Mouse (Mus musculus) intestine, postnatal 0 days (tissue): ENCODE measurements around the gene Sphk1. TPM values are rescaled to one million over a fixed set of nuclear protein-coding genes. Genes with fewer than 3 reads are reported as not detected.
"Not testable (repeated sequence)": the region's sequence is repeated elsewhere in the genome, so short reads cannot be mapped to it uniquely, and the experiment has no call there.

Source experiments
- ATAC-seq: fragments of 200-750 bp; cut with Nextera tagmentation; 2 replicates; pipeline ENCODE4 v1.8.0; 2017; ENCODE audit warnings: mild to moderate bottlenecking, moderate TSS enrichment, moderate library complexity
- H3K27ac ChIP-seq: fragments of 300-500 bp; sonication (generic); 2 replicates; pipeline ENCODE4 v1.5.1; 2014; ENCODE audit warnings: mild to moderate bottlenecking, low read depth, low read length, moderate library complexity
- H3K27me3 ChIP-seq: fragments of 300-500 bp; sonication (generic); replicated peaks from 2 replicates; pipeline ENCODE4 v1.6.1; 2014; ENCODE audit warnings: low read length, mixed read lengths; ENCODE audit not compliant: control insufficient read depth, insufficient read depth
- H3K36me3 ChIP-seq: fragments of 300-500 bp; sonication (generic); 2 replicates; pipeline ENCODE4 v1.6.1; 2014; ENCODE audit warnings: mild to moderate bottlenecking, moderate library complexity; ENCODE audit not compliant: control insufficient read depth, insufficient read depth
- H3K4me1 ChIP-seq: fragments of 300-500 bp; sonication (generic); replicated peaks from 2 replicates; pipeline ENCODE4 v1.6.1; 2014; ENCODE audit warnings: antibody characterized with exemption, low read length, mixed read lengths; ENCODE audit not compliant: control insufficient read depth, insufficient read depth
- H3K4me2 ChIP-seq: fragments of 300-500 bp; sonication (generic); replicated peaks from 2 replicates; pipeline ENCODE4 v1.6.1; 2014; ENCODE audit warnings: low read depth, mild to moderate bottlenecking, moderate library complexity
- H3K4me3 ChIP-seq: fragments of 300-500 bp; sonication (generic); 2 replicates; pipeline ENCODE4 v1.5.1; 2014; ENCODE audit warnings: low read depth, low read length
- H3K9ac ChIP-seq: fragments of 300-500 bp; sonication (generic); 2 replicates; pipeline ENCODE4 v1.6.1; 2014; ENCODE audit warnings: mild to moderate bottlenecking, low read depth, low read length
- H3K9me3 ChIP-seq: fragments of 300-500 bp; sonication (generic); 2 replicates; pipeline ENCODE4 v1.6.1; 2016; ENCODE audit warnings: mixed run types; ENCODE audit not compliant: control insufficient read depth
- CTCF ChIP-seq: sonication (generic); IDR thresholded peaks from 2 replicates; pipeline ENCODE4 v1.5.1; 2016; ENCODE audit warnings: low read depth, mild to moderate bottlenecking, control low read depth, antibody characterized with exemption, moderate library complexity
- WGBS: fragments of 180-500 bp; shearing (Covaris S2); extraction: QIAGEN DNeasy Blood & Tissue Kit; methylation state at CpG from one replicate; pipeline ENCODE4 v1.1.7; 2014; 5-methylcytosine and 5-hydroxymethylcytosine counted together
- polyA plus RNA-seq: library from polyadenylated mRNA; unstranded; fragments of >200 nt; fragmentation: Nextera tagmentation; extraction: Ambion mirVana; gene quantifications from 2 replicates; pipeline ENCODE4 v1.2.1, GENCODE M21; 2015

The Sphk1 gene
- polyA plus RNA-seq, 1 experiment from 2014 or later: 2.5 TPM

DNA sequence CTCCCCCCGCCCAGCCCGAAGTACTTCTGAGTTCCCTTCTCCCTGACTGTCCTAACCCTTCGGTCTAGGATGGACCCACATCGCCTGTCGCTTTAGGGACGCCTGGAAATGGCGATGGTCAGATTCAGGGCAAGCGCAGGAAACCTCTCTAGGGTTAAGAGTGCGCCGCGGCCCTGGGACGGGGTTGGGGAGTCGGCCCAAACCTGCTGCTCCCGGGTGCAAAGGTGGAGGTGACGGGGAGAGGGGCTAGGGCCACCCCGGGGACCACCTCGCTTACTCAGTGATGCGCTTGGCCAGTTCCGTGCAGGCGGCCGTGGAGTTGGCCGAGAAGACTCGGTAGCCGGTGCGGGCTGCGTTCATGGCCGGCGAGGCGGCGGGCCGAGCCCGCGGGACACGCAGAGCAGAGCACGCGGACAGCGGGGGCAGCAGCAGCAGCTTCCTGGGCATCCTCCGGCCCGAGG, 40.9 kb upstream of the Sphk1 start:
- Histone ChIP-seq H3K27me3 (no peaks in the 10 kb centered on the region), H3K27ac (peak overlapping the region; percentile 96), H3K36me3 (peaks cover 26% of the 10 kb centered on the region), H3K4me3 (peak overlapping the region; percentile 93), H3K9me3 (no peaks in the 10 kb centered on the region), H3K4me2 (peak overlapping the region; percentile 75), H3K9ac (peak overlapping the region; percentile 96), H3K4me1 (no peaks in the 10 kb centered on the region)
- ATAC-seq: peak; percentile 5; the same call in 1 of the 2 replicates
- 0 out of 2 replicates have a peak, but pooled peaks have one; percentile 5 for TF ChIP-seq CTCF
- WGBS: under 1% methylated on average over 38 of the region's 39 CpGs

DNA sequence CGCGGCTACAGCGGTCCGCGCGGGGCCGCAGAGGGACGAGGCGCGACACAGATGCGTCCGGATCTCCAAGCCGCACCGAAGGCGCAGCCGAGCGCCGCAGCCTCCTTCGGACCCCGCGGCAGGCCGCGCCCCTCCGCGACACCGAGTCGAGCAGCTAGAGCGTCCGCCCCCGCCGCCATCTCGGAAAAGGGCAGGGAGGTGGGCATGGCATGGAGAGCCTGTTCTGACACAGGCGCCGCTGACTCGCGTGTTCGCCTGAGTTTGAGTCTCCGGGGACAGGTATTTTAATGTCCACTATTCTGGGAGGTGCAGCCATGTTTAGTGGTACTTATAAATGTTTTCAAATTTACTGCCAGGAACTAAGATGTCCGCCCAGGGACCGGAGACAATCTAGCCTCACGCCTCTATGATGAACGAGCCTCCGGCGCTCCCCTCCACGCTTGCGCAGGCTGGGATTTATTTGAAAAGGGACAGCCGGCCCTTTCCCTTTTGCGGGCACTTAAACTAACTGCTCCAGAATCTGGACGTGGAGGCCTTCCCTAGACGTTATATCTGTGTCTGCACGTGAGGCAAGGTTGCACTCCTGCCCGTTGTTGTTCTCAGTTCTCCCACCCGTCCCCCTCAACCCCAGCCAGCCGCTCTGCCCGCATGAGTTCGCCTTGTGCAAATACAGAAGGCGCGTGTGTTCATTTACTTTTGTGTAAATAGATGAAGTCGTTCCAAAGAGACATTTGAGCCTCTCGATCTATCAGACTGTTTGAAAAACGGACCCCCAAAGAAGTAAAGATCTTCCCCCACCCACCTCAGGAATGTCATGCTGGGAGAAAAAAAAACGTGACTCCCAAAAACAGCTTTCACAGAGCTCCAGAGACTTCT, 40.3 kb upstream of the Sphk1 start:
- Histone ChIP-seq H3K27ac (peak overlapping the region; percentile 96), H3K36me3 (peaks cover 19% of the 10 kb centered on the region), H3K9me3 (no peaks in the 10 kb centered on the region), H3K27me3 (no peaks in the 10 kb centered on the region), H3K9ac (peak overlapping the region; percentile 96), H3K4me1 (no peaks in the 10 kb centered on the region), H3K4me3 (peak overlapping the region; percentile 93), H3K4me2 (peak overlapping the region; percentile 75)
- TF ChIP-seq CTCF: no peak
- under 1% methylated on average over 62 of the region's 62 CpGs for WGBS
- ATAC-seq: peak; percentile 75

DNA sequence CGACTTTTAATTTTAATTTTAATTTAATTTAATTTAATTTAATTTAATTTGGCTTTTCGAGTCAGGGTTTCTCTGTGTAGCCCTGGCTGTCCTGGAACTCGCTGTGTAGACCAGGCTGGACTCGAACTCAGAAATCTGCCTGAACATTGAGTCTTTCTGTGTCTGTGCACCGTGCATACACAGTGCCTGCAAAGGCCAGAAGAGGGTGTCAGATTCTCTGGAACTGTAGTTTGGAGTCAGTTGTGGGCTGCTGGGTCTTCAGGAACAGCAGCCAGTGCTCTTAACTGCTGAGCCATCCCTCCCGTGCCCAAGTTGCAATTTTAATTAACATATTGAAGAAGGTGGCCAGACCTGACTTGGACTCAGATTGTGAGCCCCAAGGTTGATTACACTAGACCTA, 39.4 kb upstream of the Sphk1 start:
- Histone ChIP-seq H3K27me3 (no peaks in the 10 kb centered on the region), H3K27ac (peak overlapping the region; percentile 96; the same call in 1 of the 2 replicates), H3K36me3 (peaks cover 11% of the 10 kb centered on the region), H3K9me3 (no peaks in the 10 kb centered on the region), H3K4me3 (no peak overlapping the region), H3K9ac (no peak overlapping the region), H3K4me2 (peak overlapping the region; percentile 75; the same call in 1 of the 2 replicates), H3K4me1 (no peaks in the 10 kb centered on the region)
- TF ChIP-seq CTCF: peak; percentile 48
- ATAC-seq: no peak
- WGBS: 61% methylated on average over 6 of the region's 6 CpGs

DNA sequence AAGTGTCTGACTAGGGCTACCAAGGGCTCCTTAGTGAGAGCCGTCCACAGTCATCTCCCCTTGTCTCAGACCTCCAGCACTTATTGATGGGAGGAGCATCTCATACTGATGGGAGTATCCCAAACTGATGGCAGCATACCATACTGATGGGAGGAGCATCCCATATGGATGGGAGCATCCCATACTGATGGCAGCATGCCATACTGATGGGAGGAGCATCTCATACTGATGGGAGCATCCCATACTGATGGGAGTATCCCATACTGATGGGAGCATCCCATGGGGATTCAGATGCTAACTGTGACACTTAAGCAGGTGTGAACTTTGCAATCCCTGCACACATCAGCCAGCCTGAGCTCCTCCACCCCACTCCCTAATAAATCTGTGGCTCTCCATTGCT, 38.2 kb upstream of the Sphk1 start:
- not testable (repeated sequence) for H3K9me3 ChIP-seq, H3K4me2 ChIP-seq, H3K36me3 ChIP-seq, ATAC-seq, H3K4me1 ChIP-seq, H3K4me3 ChIP-seq, H3K27me3 ChIP-seq, H3K27ac ChIP-seq, H3K9ac ChIP-seq
- 93% methylated on average over 1 of the region's 1 CpGs for WGBS

DNA sequence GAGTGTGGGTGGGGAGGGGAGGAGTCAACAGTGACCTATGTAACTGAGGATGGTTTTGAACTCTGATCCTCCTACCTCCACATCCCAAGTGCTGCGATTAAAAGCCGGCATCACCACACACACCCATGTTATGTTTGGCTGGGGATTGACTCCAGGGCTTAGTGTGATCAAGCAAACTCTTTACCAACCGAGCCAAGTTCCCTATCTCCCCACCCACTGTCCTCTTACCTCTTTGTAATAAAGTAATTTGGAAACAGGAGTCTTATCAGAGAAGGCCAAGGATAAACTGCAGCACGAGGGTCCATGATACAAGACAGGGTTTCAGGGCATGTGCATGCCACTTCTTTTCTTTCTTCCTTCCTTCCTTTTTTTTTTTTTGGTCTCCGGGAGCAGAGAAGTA, 37.5 kb upstream of the Sphk1 start:
- no peak overlapping the region for H3K9ac ChIP-seq
- H3K4me1 ChIP-seq: no peaks in the 10 kb centered on the region
- ATAC-seq: no peak
- 32% methylated on average over 5 of the region's 5 CpGs for WGBS
- peak overlapping the region; percentile 24 for H3K4me2 ChIP-seq
- TF ChIP-seq CTCF: no peak
- no peaks in the 10 kb centered on the region for H3K27me3 ChIP-seq
- H3K27ac ChIP-seq: peak overlapping the region; percentile 46
- H3K9me3 ChIP-seq: no peaks in the 10 kb centered on the region
- H3K4me3 ChIP-seq: no peak overlapping the region
- H3K36me3 ChIP-seq: no peaks in the 10 kb centered on the region

DNA sequence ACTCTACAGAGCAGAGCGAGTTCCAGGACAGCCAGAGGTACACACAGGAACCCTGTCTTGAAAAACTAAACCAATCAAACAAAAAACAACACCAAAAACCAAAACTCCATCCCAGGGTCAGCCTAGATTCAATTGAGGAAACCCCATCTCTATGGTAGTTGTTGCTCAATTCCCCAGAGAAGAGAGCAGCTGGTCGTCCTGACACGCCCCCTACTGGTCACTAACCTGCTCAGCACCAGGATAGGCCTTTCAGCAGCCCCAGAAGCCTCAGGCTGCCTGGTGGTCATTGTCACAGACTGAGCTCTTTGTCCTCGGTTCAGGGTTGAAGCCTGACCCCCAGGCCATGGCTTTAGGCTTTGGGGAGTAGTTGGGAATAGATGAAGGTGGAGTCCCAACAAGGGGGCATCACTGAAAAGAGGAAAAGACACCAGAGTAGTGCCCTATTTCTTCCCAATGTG, 36.9 kb upstream of the Sphk1 start, which contains the start of gene Prpsap1:
TSS of gene Prpsap1 (minus strand) at position 408 of the 458 bp plus-strand sequence.
- Histone ChIP-seq H3K27me3 (no peaks in the 10 kb centered on the region), H3K4me3 (no peak within 1 kb of the TSS), H3K9ac (no peak within 1 kb of the TSS), H3K27ac (peak within 1 kb of the TSS; percentile 70), H3K36me3 (no peaks in the 10 kb centered on the region), H3K4me2 (peak within 1 kb of the TSS; percentile 24), H3K9me3 (no peaks in the 10 kb centered on the region), H3K4me1 (no peaks in the 10 kb centered on the region)
- WGBS: 28% methylated on average over 4 of the region's 4 CpGs
- ATAC-seq: no peak
- peak; percentile 89 for TF ChIP-seq CTCF
